Comparison of ENCODE assay signal across 10 mouse cellular contexts in the genomic region with DNA sequence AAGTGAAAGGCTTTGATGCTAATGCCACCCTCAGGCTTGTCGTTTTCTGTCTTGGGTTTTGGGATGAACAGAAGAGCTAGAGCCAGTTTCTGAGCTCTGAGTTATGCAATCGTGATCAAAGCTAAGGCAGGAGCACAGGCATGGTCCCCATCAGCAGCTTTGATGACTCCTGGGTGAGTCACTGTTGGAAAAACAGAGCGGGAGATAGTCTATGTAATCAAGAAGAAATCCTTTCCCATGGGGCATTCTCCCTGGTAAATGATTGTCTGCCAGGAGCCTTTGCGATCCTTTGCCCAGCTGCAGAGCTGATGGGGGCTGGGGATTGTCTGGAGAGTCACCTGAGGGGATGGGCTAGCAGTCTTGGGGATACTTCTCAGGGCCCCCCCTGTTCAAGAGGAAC. TPM values are rescaled to one million over a fixed set of nuclear protein-coding genes. Genes with fewer than 3 reads are reported as not detected.
DNase-seq lines count a peak whose midpoint lies in the region; ATAC-seq lines count a peak whose summit lies in the region.
"Had no signal": no experiment of that assay in that cellular context is flagged by ENCODE, and none has a peak within 500 bp of the region (broad histone marks: within the 10 kb centered on the region; RNA-seq: fewer than 3 reads in every experiment).

No protein-coding gene starts in this region.

- peaks cover 39% of the 10 kb centered on the region for H3K4me1 ChIP-seq in heart, embryonic 12.5 days (replicated peaks)
- H3K4me1 ChIP-seq in liver, embryonic 13.5 days (replicated peaks), result no peaks in the 10 kb centered on the region

- H3K4me3 ChIP-seq in heart, embryonic 12.5 days, result no peak overlapping the region
- no peak overlapping the region for H3K4me3 ChIP-seq in liver, embryonic 13.5 days (replicated peaks)
- H3K4me3 ChIP-seq: forebrain, embryonic 15.5 days; limb, embryonic 12.5 days had no signal

- no peak overlapping the region for H3K9ac ChIP-seq in heart, embryonic 12.5 days
- H3K9ac ChIP-seq in liver, embryonic 13.5 days, result no peak overlapping the region
- H3K9ac ChIP-seq: forebrain, embryonic 15.5 days; limb, embryonic 12.5 days had no signal

- H3K36me3 ChIP-seq in heart, embryonic 12.5 days, result no peaks in the 10 kb centered on the region
- no peaks in the 10 kb centered on the region for H3K36me3 ChIP-seq in liver, embryonic 13.5 days
- H3K36me3 ChIP-seq: forebrain, embryonic 15.5 days; limb, embryonic 12.5 days had no signal

- no peak overlapping the region for H3K27ac ChIP-seq in heart, embryonic 12.5 days (ENCODE audit: poor library complexity, severe bottlenecking)
- H3K27ac ChIP-seq in liver, embryonic 13.5 days, result no peak overlapping the region; the same call in 1 of the 2 replicates
- H3K27ac ChIP-seq: forebrain, embryonic 15.5 days; limb, embryonic 12.5 days had no signal

- no peak overlapping the region for H3K4me2 ChIP-seq in heart, embryonic 12.5 days
- no peak overlapping the region for H3K4me2 ChIP-seq in liver, embryonic 13.5 days
- H3K4me2 ChIP-seq: forebrain, embryonic 15.5 days; limb, embryonic 12.5 days had no signal

- ATAC-seq in heart, embryonic 12.5 days (ENCODE audit: insufficient number of reproducible peaks, low FRiP score), result no peak
- ATAC-seq in liver, embryonic 13.5 days (ENCODE audit: low read depth), result peak; percentile 43; the same call in 1 of the 2 replicates
- ATAC-seq: forebrain, embryonic 15.5 days had no signal

- H3K9me3 ChIP-seq in heart, embryonic 12.5 days (replicated peaks), result peaks cover under 1% of the 10 kb centered on the region; the same call in 1 of the 2 replicates
- no peaks in the 10 kb centered on the region for H3K9me3 ChIP-seq in liver, embryonic 13.5 days (replicated peaks)
- H3K9me3 ChIP-seq: forebrain, embryonic 15.5 days had no signal

- H3K27me3 ChIP-seq in heart, embryonic 12.5 days (replicated peaks), result no peaks in the 10 kb centered on the region
- no peaks in the 10 kb centered on the region for H3K27me3 ChIP-seq in liver, embryonic 13.5 days
- H3K27me3 ChIP-seq: forebrain, embryonic 15.5 days; limb, embryonic 12.5 days had no signal

- DNase-seq in heart, adult 9 months (ENCODE audit: low spot score in 2 of 2), result peak; percentile 36 to 53
- DNase-seq in MN1 (ENCODE audit: low spot score), result peak; percentile 83
- peak; percentile 62 for DNase-seq in adrenal gland, postnatal 14 days
- DNase-seq in liver, embryonic 13.5 days, result no peak
- no peak for DNase-seq in ovary, postnatal 10 days (ENCODE audit: low spot score)
- DNase-seq in embryo, embryonic 9.5 days (ENCODE audit: extremely low spot score), result no peak
- DNase-seq: lung, postnatal 4 days had no signal

- WGBS in heart, embryonic 12.5 days, result 34% methylated on average over 4 of the region's 4 CpGs
- 44% methylated on average over 4 of the region's 4 CpGs for WGBS in liver, embryonic 13.5 days (ENCODE audit: insufficient replicate concordance)

RNA-seq across cellular contexts. Expression of a gene that starts 23.5 kb away (rescaled TPM):
- 156 and 163 TPM in 2 replicates for polyA plus RNA-seq in heart, embryonic 12.5 days (2016; fragmentation: Nextera tagmentation; extraction: Ambion mirVana)
- total RNA-seq in adrenal gland, postnatal 14 days (2021), result 16.5 TPM in 2 replicates
- polyA plus RNA-seq in liver, embryonic 13.5 days (2015; fragmentation: Nextera tagmentation; extraction: Ambion mirVana), result 1.5 and 1.8 TPM in 2 replicates

RNA-seq across cellular contexts. Expression of a gene that starts 43.3 kb away (rescaled TPM):
- polyA plus RNA-seq in heart, embryonic 12.5 days (2016; fragmentation: Nextera tagmentation; extraction: Ambion mirVana), result 91.4 and 96.7 TPM in 2 replicates
- 10.3 and 13.7 TPM in 2 replicates for total RNA-seq in adrenal gland, postnatal 14 days (2021)
- 5.8 and 6.4 TPM in 2 replicates for polyA plus RNA-seq in liver, embryonic 13.5 days (2015; fragmentation: Nextera tagmentation; extraction: Ambion mirVana)

Comparison
In these comparisons a context has a peak if more than half of its experiments do, and no peak if none do; other contexts are left out.
1. DNase-seq: peak in heart, adult 9 months (2 of 2), MN1 (single experiment) and adrenal gland, postnatal 14 days (single experiment); none in liver, embryonic 13.5 days (single experiment), ovary, postnatal 10 days (single experiment) and embryo, embryonic 9.5 days (single experiment).
2. RNA of a gene that starts 23.5 kb away (polyA plus RNA-seq): 156 to 163 TPM in heart, embryonic 12.5 days; 1.5 to 1.8 TPM in liver, embryonic 13.5 days; every median in the first group is over 10 times any median in the second.
3. RNA of a gene that starts 43.3 kb away (polyA plus RNA-seq): 91.4 to 96.7 TPM in heart, embryonic 12.5 days; 5.8 to 6.4 TPM in liver, embryonic 13.5 days; every median in the first group is over 10 times any median in the second.